Mouse (Mus musculus) liver, embryonic 14.5 days (tissue): ENCODE results near the gene Tcf25. TPM values are rescaled to one million over a fixed set of nuclear protein-coding genes. Genes with fewer than 3 reads are reported as not detected.
A peak's percentile ranks its signal among the peaks of the same experiment; 100 is the strongest.

Experiments
- ATAC-seq: fragments of 200-750 bp; cut with Nextera tagmentation; 2 replicates; pipeline ENCODE4 v1.8.0; 2017; ENCODE audit warnings: moderate number of reproducible peaks, mild to moderate bottlenecking, moderate library complexity; ENCODE audit not compliant: insufficient read depth
- DNase-seq, 3 experiments: peaks; one replicate each; pipeline ENCODE4 v3.0.0-alpha.2; 2012 to 2013; ENCODE audit warnings: low read depth in 3 of 3, low spot score in 3 of 3
- H3K27ac ChIP-seq: fragments of 300-500 bp; sonication (generic); 2 replicates; pipeline ENCODE4 v1.5.1; 2014; ENCODE audit warnings: moderate library complexity, mild to moderate bottlenecking, control low read depth, inconsistent platforms
- H3K27me3 ChIP-seq: fragments of 300-500 bp; sonication (generic); 2 replicates; pipeline ENCODE4 v1.6.1; 2014; ENCODE audit warnings: mild to moderate bottlenecking, low read length, moderate library complexity; ENCODE audit not compliant: control insufficient read depth, insufficient read depth
- H3K36me3 ChIP-seq: fragments of 300-500 bp; sonication (generic); replicated peaks from 2 replicates; pipeline ENCODE4 v1.6.1; 2014; ENCODE audit warnings: low read depth; ENCODE audit not compliant: control insufficient read depth, insufficient read depth
- H3K4me1 ChIP-seq, 2 experiments: fragments of 200-500 bp in 1 of 2; fragments of 300-500 bp in 1 of 2; sonication (generic) in 1 of 2; replicated peaks; 2 replicates each; pipeline ENCODE4 v1.6.1; 2012 to 2014; ENCODE audit warnings: antibody characterized with exemption in 1 of 2, inconsistent platforms in 1 of 2, low read length in 1 of 2; ENCODE audit not compliant: control insufficient read depth in 2 of 2, insufficient read depth in 2 of 2
- H3K4me2 ChIP-seq: fragments of 300-500 bp; sonication (generic); 2 replicates; pipeline ENCODE4 v1.6.1; 2014; ENCODE audit warnings: low read depth, mild to moderate bottlenecking, control low read depth, moderate library complexity
- H3K4me3 ChIP-seq, 2 experiments: fragments of 200-500 bp in 1 of 2; fragments of 300-500 bp in 1 of 2; sonication (generic) in 1 of 2; 2 replicates each; pipeline ENCODE4 v1.5.1; 2012 to 2014; ENCODE audit warnings: low read depth in 2 of 2, low read length in 2 of 2, mild to moderate bottlenecking in 2 of 2, control low read depth in 1 of 2, inconsistent platforms in 1 of 2, moderate library complexity in 1 of 2; ENCODE audit not compliant: insufficient read depth in 1 of 2
- H3K9ac ChIP-seq: fragments of 300-500 bp; sonication (generic); replicated peaks from 2 replicates; pipeline ENCODE4 v1.6.1; 2014; ENCODE audit warnings: mild to moderate bottlenecking, control low read depth, moderate library complexity
- H3K9me3 ChIP-seq: fragments of 300-500 bp; sonication (generic); 2 replicates; pipeline ENCODE4 v1.6.1; 2016; ENCODE audit warnings: low read length, mixed read lengths; ENCODE audit not compliant: control insufficient read depth
- CTCF ChIP-seq: IDR thresholded peaks from 2 replicates; pipeline ENCODE4 v1.5.1; 2016; ENCODE audit warnings: antibody characterized with exemption, low read depth, control low read depth
- EP300 ChIP-seq: IDR thresholded peaks from 2 replicates; pipeline ENCODE4 v1.6.1; 2016; ENCODE audit warnings: antibody characterized with exemption, low read depth
- WGBS: fragments of 180-500 bp; shearing (Covaris S2); extraction: QIAGEN DNeasy Blood & Tissue Kit; methylation state at CpG from one replicate; pipeline ENCODE4 v1.1.7; 2014; ENCODE audit not compliant: insufficient replicate concordance; 5-methylcytosine and 5-hydroxymethylcytosine counted together
- polyA plus RNA-seq, 2 experiments: library from polyadenylated mRNA; depleted of rRNA in 1 of 2; stranded (reverse) in 1 of 2; unstranded in 1 of 2; fragments of >200 nt; fragmentation: Nextera tagmentation in 1 of 2; extraction: Ambion mirVana in 1 of 2; gene quantifications; 2 replicates each; pipeline versions ENCODE4 v1.2.1 to v1.2.3; 2012 to 2014

Gene Tcf25
- polyA plus RNA-seq, 2 experiments = 45.6 to 53.1 TPM

- peaks cover 2 to 17% of the 10 kb centered on the region in 2 experiments; a peak in 3 of 4 replicates for H3K4me1 ChIP-seq
- H3K4me3 ChIP-seq = no peak overlapping the region
- no peak for ATAC-seq
- WGBS = 54% methylated on average over 9 of the region's 9 CpGs
- H3K27me3 ChIP-seq = no peaks in the 10 kb centered on the region
- H3K9ac ChIP-seq = no peak overlapping the region
- H3K4me2 ChIP-seq = no peak overlapping the region
- no peaks in the 10 kb centered on the region for H3K9me3 ChIP-seq
- H3K36me3 ChIP-seq = no peaks in the 10 kb centered on the region
- H3K27ac ChIP-seq = no peak overlapping the region
- no peak for TF ChIP-seq CTCF
- no peak for TF ChIP-seq EP300
- no peak for DNase-seq
These were observed 25.2 kb upstream of the Tcf25 start for GRCm38 (mm10) chr8:123348237-123348843.

- TF ChIP-seq CTCF = no peak
- no peak for TF ChIP-seq EP300
- Histone ChIP-seq H3K4me1 (peaks cover 2 to 15% of the 10 kb centered on the region in 2 experiments; a peak in 3 of 4 replicates), H3K27me3 (no peaks in the 10 kb centered on the region; the same call in 1 of the 2 replicates), H3K9ac (no peak overlapping the region), H3K27ac (no peak overlapping the region), H3K9me3 (no peaks in the 10 kb centered on the region), H3K4me3 (no peak overlapping the region), H3K36me3 (no peaks in the 10 kb centered on the region), H3K4me2 (no peak overlapping the region)
- ATAC-seq (no peak), DNase-seq (no peak)
- WGBS = 64% methylated on average over 4 of the region's 4 CpGs
These were observed 24.5 kb upstream of the Tcf25 start for GRCm38 (mm10) chr8:123349073-123349472.

- Histone ChIP-seq H3K27ac (no peak overlapping the region), H3K27me3 (no peaks in the 10 kb centered on the region; the same call in none of the 2 replicates), H3K36me3 (no peaks in the 10 kb centered on the region), H3K9me3 (no peaks in the 10 kb centered on the region), H3K4me1 (peaks cover 2 to 15% of the 10 kb centered on the region in 2 experiments; a peak in 3 of 4 replicates), H3K4me3 (no peak overlapping the region), H3K9ac (no peak overlapping the region), H3K4me2 (no peak overlapping the region)
- 70% methylated on average over 12 of the region's 12 CpGs for WGBS
- ATAC-seq (no peak), DNase-seq (no peak)
- TF ChIP-seq CTCF (no peak), EP300 (no peak)
These were observed 21.4 kb upstream of the Tcf25 start for GRCm38 (mm10) chr8:123352118-123352517.

GRCm38 (mm10) chr8:123352786-123353185 lies 20.8 kb upstream of the Tcf25 start:
- Histone ChIP-seq H3K36me3 (no peaks in the 10 kb centered on the region), H3K9me3 (no peaks in the 10 kb centered on the region), H3K27me3 (no peaks in the 10 kb centered on the region; the same call in none of the 2 replicates), H3K4me1 (peaks cover 0 to 13% of the 10 kb centered on the region in 2 experiments; a peak in 2 of 4 replicates), H3K4me3 (no peak overlapping the region), H3K27ac (no peak overlapping the region), H3K9ac (no peak overlapping the region), H3K4me2 (no peak overlapping the region)
- no peak for DNase-seq
- no peak for ATAC-seq
- WGBS = 48% methylated on average over 13 of the region's 13 CpGs
- TF ChIP-seq EP300 (no peak), CTCF (peak; percentile 75)

- H3K9ac ChIP-seq = no peak overlapping the region
- H3K27me3 ChIP-seq = no peaks in the 10 kb centered on the region; the same call in none of the 2 replicates
- H3K4me2 ChIP-seq = no peak overlapping the region
- H3K4me3 ChIP-seq = no peak overlapping the region
- TF ChIP-seq CTCF = no peak
- TF ChIP-seq EP300 = no peak
- 48% methylated on average over 11 of the region's 11 CpGs for WGBS
- DNase-seq (no peak), ATAC-seq (no peak)
- H3K4me1 ChIP-seq = peaks cover 0 to 9% of the 10 kb centered on the region in 2 experiments; a peak in 2 of 4 replicates
- H3K27ac ChIP-seq = no peak overlapping the region
- H3K36me3 ChIP-seq = no peaks in the 10 kb centered on the region
- no peaks in the 10 kb centered on the region for H3K9me3 ChIP-seq
These were observed 20.3 kb upstream of the Tcf25 start for GRCm38 (mm10) chr8:123353216-123353615.
